Mouse (Mus musculus) heart, postnatal 25 days (tissue): Measurements from ENCODE around the gene Nkpd1. TPM values are rescaled to one million over a fixed set of nuclear protein-coding genes. Genes with fewer than 3 reads are reported as not detected.

ENCODE experiments used
- DNase-seq: peaks from one replicate; pipeline ENCODE4 v3.0.0; 2022; ENCODE audit warnings: low spot score
- intact Hi-C: fragments of 180-260 bp; cut with DNase I; formaldehyde crosslinking; loops from one replicate; pipeline ENCODE4 v1.15.1; 2025
- total RNA-seq, 2 experiments: library from RNA; stranded (reverse); gene quantifications; 2 replicates each; pipeline ENCODE4 v1.2.3; 2021

The Nkpd1 gene
- total RNA-seq, 2 experiments from 2014 or later = not detected

DNA sequence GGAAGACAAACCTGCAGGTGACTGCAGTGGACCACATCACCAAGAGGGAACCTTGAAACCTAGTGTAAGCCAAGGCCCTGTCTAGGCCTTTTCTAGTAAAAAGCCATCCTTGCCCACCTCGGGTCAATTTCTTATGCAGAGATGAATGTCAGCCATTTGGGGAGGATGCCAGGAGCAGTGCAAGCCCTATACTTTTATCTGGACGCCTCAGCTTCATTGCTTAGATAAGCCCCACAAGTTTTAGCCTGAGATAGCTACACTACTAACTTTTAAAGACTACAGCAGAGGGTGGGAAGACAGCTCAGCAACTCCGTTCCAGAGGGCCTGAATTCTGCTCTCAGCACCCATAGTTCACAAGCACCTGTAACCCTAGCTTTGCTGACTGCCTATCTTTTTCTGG is 46.2 kb downstream of the Nkpd1 start:
- intact Hi-C loops = loop anchor here (5.0 kb wide), 1 partner anchor 57 kb away; the partner anchor contains the start of genes Bloc1s3 and Trappc6a
- no peak for DNase-seq

GRCm38 (mm10) chr7:19564455-19564854 is 46.8 kb downstream of the Nkpd1 start:
- DNase-seq = no peak
- intact Hi-C loops = loop anchor here (5.0 kb wide), 1 partner anchor 57 kb away; the partner anchor contains the start of genes Bloc1s3 and Trappc6a

- intact Hi-C loops = no loop called here
- DNase-seq = no peak
Measured at GRCm38 (mm10) chr7:19565803-19566202, 48.2 kb downstream of the Nkpd1 start.

DNA sequence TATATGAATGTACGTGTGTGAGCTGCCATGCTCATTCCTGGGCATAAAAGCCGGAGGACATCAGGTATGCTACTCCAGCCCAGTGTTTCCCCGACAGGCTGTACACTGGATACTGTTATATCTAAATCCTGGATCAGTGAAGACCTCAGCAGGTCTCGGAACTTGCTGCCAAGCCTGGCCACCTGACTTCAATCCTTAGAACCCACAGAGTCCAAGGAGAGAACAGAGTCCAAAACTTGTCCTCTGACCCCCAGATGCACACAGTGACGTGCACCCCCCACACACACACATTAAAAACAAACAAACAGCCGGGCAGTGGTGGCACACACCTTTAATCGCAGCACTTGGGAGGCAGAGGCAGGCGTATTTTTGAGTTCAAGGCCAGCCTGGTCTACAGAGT is 49.8 kb downstream of the Nkpd1 start:
- no peak for DNase-seq
- intact Hi-C loops = no loop called here

DNA sequence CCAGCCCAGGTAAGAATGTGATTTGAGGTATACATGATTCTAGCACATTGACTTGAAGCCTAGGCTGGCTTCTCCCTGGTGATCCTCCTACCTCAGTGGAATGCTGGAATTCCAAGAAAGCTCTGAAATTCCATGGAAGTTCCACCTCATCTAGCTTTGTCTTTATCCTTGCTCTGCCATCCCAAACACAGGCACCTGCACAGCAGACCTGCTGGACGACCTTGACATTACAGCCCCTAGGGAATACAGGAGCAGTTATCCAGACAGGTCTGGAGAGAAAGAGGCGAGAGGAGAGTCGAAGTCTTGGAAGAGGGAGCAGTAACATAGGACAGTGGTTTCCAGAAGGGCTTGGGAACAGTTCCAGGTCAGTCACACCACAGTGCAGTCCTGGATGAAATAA is 52.0 kb downstream of the Nkpd1 start:
- DNase-seq = no peak
- intact Hi-C loops = loop anchor here (5.0 kb wide), 1 partner anchor 112 kb away; the partner anchor contains the start of gene Mark4

DNA sequence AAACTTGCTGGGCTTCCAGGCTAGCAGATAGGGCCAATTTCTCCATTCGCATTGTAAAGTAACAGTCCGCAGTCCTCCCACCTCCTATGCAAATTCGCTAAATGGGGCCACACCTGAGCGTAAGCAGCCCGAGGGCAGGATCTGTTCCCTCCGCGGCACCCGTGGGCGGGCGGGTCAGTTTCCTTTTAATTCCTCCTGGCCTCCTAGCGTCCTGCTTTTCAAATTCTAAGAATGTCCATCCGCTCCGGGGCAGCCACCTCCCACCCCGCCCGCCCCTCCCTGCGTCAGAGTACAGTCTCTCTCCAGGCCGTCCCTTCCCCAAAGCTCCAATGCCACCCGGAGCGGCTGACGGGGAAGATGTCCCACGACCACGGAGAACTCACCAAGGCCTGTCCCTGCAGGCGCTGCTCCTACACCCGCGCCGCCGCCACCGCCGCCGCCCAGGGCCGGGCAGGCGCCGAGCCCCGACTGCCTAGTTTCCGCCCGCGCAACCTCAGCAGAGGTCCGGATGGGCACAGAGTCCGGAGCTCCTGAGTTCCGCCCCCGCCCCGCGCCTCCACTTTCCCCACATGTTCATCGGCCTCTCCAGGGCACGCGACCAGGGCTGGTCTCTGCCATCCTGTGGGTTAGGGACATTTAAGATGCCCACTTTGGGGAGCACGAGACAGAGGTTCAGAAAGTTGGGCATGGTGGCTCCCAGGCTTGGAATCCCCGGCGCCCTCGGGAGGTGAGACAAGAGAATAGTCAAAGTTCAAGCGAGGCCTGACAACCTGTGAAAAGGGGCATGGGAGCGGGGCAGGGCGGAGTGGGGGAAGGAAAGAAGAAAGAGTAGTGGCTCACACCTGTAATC is 55.5 kb downstream of the Nkpd1 start:
- peak; percentile 64 for DNase-seq
- intact Hi-C loops = loop anchor here (2.0 to 5.0 kb wide), 2 partner anchors 66 to 116 kb away; partner anchors contain the start of gene Mark4

DNA sequence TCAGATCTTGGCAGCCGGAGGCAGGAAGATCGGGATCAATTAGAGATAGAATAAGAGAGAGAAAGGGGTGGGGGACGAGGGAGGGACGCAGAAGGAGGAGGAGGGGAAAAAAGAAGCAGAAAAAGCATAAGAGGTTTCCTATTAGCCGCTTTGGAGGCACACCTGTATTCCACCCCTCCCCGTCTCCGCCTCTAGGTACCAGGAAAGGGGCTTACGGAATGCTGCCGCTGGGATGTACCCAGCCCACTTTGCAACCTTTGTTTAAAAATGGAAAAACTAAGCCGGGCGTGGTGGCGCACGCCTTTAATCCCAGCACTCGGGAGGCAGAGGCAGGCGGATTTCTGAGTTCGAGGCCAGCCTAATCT is 56.1 kb downstream of the Nkpd1 start:
- intact Hi-C loops = loop anchor here (2.0 to 5.0 kb wide), 2 partner anchors 67 to 116 kb away; partner anchors contain the start of gene Mark4

More for the DNA sequence above, 56.1 kb downstream of the Nkpd1 start:
- DNase-seq = no peak

Other genes with a start within 250 kb of the Nkpd1 start
- gene Vasp, start 246.0 kb upstream of the Nkpd1 start, total RNA-seq = 10 to 100 TPM; 35.7 to 39.4 TPM
- gene Ppm1n, start 237.8 kb upstream of the Nkpd1 start, total RNA-seq = not detected
- 100 to 1,000 TPM; 124 to 136 TPM for gene Rtn2, start 235.2 kb upstream of the Nkpd1 start, total RNA-seq
- under 1 TPM; 0.59 to 0.81 TPM for gene Fosb, start 207.8 kb upstream of the Nkpd1 start, total RNA-seq
- gene Ercc1, start 173.1 kb upstream of the Nkpd1 start, total RNA-seq = 10 to 100 TPM; 40.7 to 45.1 TPM
- 1 to 10 TPM; 9.1 to 9.7 TPM for gene Cd3eap, start 158.4 kb upstream of the Nkpd1 start, total RNA-seq
- 10 to 100 TPM; 36.5 to 40.5 TPM for gene Ppp1r13l, start 158.1 kb upstream of the Nkpd1 start, total RNA-seq
- gene Ercc2, start 135.8 kb upstream of the Nkpd1 start, total RNA-seq = 10 to 100 TPM; 10.8 to 12.6 TPM
- under 1 TPM; 0.23 to 0.31 TPM for gene Klc3, start 113.7 kb upstream of the Nkpd1 start, total RNA-seq
- gene Ckm, start 113.1 kb upstream of the Nkpd1 start, total RNA-seq = 1,000 to 10,000 TPM; 4,463 to 5,048 TPM
- gene Mark4, start 59.0 kb upstream of the Nkpd1 start, total RNA-seq = 10 to 100 TPM; 22.3 to 24.3 TPM
- gene Exoc3l2, start 54.5 kb upstream of the Nkpd1 start, total RNA-seq = 1 to 10 TPM; 1.2 to 1.3 TPM
- 1 to 10 TPM; 2.3 to 2.4 TPM for gene Bloc1s3, start 9.5 kb upstream of the Nkpd1 start, total RNA-seq
- 10 to 100 TPM; 35.6 to 35.9 TPM for gene Trappc6a, start 9.4 kb upstream of the Nkpd1 start, total RNA-seq
- 10 to 100 TPM; 48.0 to 52.3 TPM for gene Ppp1r37, start 45.2 kb downstream of the Nkpd1 start, total RNA-seq
- gene Zfp296, start 59.4 kb downstream of the Nkpd1 start, total RNA-seq = under 1 TPM; 0.28 to 0.49 TPM
- 10 to 100 TPM; 44.6 to 45.6 TPM for gene Gemin7, start 59.8 kb downstream of the Nkpd1 start, total RNA-seq
- 10 to 100 TPM; 14.5 to 20.5 TPM for gene Clasrp, start 86.6 kb downstream of the Nkpd1 start, total RNA-seq
- gene Relb, start 111.6 kb downstream of the Nkpd1 start, total RNA-seq = 1 to 10 TPM; 7.3 to 7.6 TPM
- gene Clptm1, start 147.2 kb downstream of the Nkpd1 start, total RNA-seq = 10 to 100 TPM; 65.6 to 72.3 TPM
- gene Apoc2, start 160.1 kb downstream of the Nkpd1 start, total RNA-seq = not detected
- gene Gm44805, start 163.6 kb downstream of the Nkpd1 start, total RNA-seq = not detected
- gene Apoc4, start 163.6 kb downstream of the Nkpd1 start, total RNA-seq = not detected
- gene Apoc1, start 174.8 kb downstream of the Nkpd1 start, total RNA-seq = 1 to 10 TPM; 1.4 to 2.2 TPM
- gene Apoe, start 181.3 kb downstream of the Nkpd1 start, total RNA-seq = 100 to 1,000 TPM; 309 to 319 TPM
- 100 to 1,000 TPM; 112 to 113 TPM for gene Tomm40, start 197.6 kb downstream of the Nkpd1 start, total RNA-seq
- gene Nectin2, start 232.6 kb downstream of the Nkpd1 start, total RNA-seq = 10 to 100 TPM; 31.1 to 31.9 TPM